Mouse (Mus musculus) brain, embryonic 14.5 days (tissue): ENCODE data around the gene Cdca3. TPM values are rescaled to one million over a fixed set of nuclear protein-coding genes. Genes with fewer than 3 reads are reported as not detected.
A peak's percentile ranks its signal among the peaks of the same experiment; 100 is the strongest.

Experiments
- DNase-seq: peaks from one replicate; pipeline ENCODE4 v3.0.0-alpha.2; 2011; ENCODE audit warnings: low read depth
- CTCF ChIP-seq: fragments of 200-500 bp; IDR thresholded peaks from 2 replicates; pipeline ENCODE4 v1.5.1; 2012; ENCODE audit warnings: inconsistent platforms, mild to moderate bottlenecking, moderate library complexity, borderline replicate concordance; ENCODE audit not compliant: insufficient read depth, insufficient read length; ENCODE audit errors: extremely low read depth
- POLR2A ChIP-seq: fragments of 200-500 bp; IDR thresholded peaks from 2 replicates; pipeline ENCODE4 v1.6.1; 2012; ENCODE audit warnings: mild to moderate bottlenecking, inconsistent platforms, borderline replicate concordance; ENCODE audit not compliant: poor library complexity, insufficient read depth, insufficient read length, severe bottlenecking; ENCODE audit errors: extremely low read depth
- polyA plus RNA-seq: library from polyadenylated mRNA; depleted of rRNA; stranded (reverse); fragments of >200 nt; gene quantifications from 2 replicates; pipeline ENCODE4 v1.2.3, GENCODE M21; 2012; rRNA removed

Cdca3 gene
- polyA plus RNA-seq, 1 experiment: 49.5 TPM

GRCm38 (mm10) chr6:124863125-124863657, 33.8 kb downstream of the Cdca3 start:
- TF ChIP-seq CTCF (no peak), POLR2A (no peak)
- no peak for DNase-seq

- peak; percentile 16; the same call in 1 of the 2 replicates for TF ChIP-seq CTCF
- peak; percentile 68; the same call in 1 of the 2 replicates for TF ChIP-seq POLR2A
- peak; percentile 85 for DNase-seq
These were observed 34.4 kb downstream of the Cdca3 start, which contains the start of gene Gpr162 for GRCm38 (mm10) chr6:124863658-124864298. TSS of gene Gpr162 (minus strand) at chr6:124863983.

DNA sequence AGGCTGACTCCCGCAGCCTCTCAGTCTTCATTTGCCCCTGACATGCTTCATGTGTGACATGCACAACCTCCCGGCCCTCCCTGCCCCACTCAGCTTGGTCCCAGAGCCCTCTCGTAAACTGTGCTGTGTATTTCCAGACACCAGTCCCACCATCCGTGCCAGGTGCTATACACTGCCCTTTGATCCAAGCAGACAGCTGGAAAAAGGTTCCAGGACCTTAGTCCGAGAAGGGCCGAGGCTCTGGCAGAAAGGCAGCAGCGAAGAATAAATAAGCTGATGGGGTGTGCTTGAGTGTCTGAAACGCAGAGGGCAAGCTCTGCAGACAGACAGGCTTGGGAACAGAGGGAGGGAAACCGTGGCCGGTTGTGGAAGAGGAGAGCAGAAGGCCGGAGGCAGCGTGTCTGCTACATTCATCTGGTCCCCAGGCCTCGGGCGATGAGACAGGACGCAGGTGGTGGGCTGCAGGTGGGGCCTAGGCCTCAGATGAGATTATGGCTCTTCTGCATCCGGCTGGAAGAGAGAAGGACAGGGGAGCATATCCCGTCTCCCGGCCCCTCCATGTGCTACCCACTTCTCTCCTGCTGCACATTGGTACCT, 36.5 kb downstream of the Cdca3 start:
- DNase-seq: no peak
- TF ChIP-seq CTCF: no peak
- no peak for TF ChIP-seq POLR2A

GRCm38 (mm10) chr6:124866560-124866959, 37.2 kb downstream of the Cdca3 start:
- DNase-seq: no peak
- TF ChIP-seq CTCF: no peak
- no peak for TF ChIP-seq POLR2A

- no peak for DNase-seq
- no peak for TF ChIP-seq POLR2A
- TF ChIP-seq CTCF: no peak
These were observed 45.0 kb downstream of the Cdca3 start for GRCm38 (mm10) chr6:124874348-124874747.

DNA sequence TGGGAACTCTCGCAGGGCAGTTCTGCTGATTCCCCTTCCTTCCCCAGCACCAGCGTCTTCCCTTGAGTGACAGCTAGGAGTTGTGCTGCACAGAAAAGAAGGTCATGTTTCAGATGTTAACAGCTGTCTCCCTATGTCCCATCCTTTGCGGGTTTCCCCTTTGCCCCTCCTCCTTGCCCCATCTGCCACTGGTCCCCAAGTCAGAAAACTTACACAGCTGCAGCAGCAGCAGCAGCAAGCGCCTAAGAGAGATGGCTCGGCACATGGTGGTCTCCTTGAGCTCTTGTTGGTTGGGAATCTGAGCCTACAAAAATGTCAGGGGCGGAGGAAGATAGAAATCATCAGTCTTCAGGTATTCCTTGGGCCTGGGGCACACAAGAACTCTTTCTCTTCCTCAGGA, 50.0 kb downstream of the Cdca3 start:
- TF ChIP-seq CTCF: no peak
- no peak for TF ChIP-seq POLR2A
- DNase-seq: no peak

DNA sequence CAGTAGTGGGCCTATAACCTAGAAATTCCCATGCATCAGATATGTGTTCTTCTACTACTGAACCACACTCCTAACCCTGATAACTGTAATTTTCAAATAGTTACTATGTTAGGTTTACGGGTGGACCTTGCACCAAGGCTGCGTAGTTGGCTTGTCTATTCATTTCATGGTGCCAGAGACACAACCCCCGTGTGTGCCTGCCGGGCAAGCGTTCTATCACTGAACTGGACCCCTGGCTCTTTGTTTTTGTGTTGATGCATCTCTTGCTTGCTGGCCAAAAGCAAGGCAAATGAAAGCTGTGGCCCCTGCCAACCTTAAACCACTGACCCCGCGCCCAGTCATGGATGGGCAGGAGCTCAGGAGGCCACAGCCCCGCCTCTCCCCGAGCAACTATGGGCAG, 52.5 kb downstream of the Cdca3 start:
- TF ChIP-seq POLR2A: no peak
- TF ChIP-seq CTCF: no peak
- no peak for DNase-seq

Other genes starting within 250 kb of the Cdca3 start
- 0.31 and 0.32 TPM in 2 replicates for gene C1s2, start 193.5 kb upstream of the Cdca3 start, polyA plus RNA-seq
- gene Lpcat3, start 166.5 kb upstream of the Cdca3 start, polyA plus RNA-seq: 54.8 and 58.7 TPM in 2 replicates
- 95.2 and 132 TPM in 2 replicates for gene Emg1, start 117.4 kb upstream of the Cdca3 start, polyA plus RNA-seq
- gene Phb2, start 117.2 kb upstream of the Cdca3 start, polyA plus RNA-seq: 168 and 174 TPM in 2 replicates
- gene Ptpn6, start 90.8 kb upstream of the Cdca3 start, polyA plus RNA-seq: 2.6 and 2.9 TPM in 2 replicates
- 429 and 583 TPM in 2 replicates for gene Grcc10, start 88.2 kb upstream of the Cdca3 start, polyA plus RNA-seq
- not detected in 2 replicates for gene Gm45234, start 73.5 kb upstream of the Cdca3 start, polyA plus RNA-seq
- gene Atn1, start 73.0 kb upstream of the Cdca3 start, polyA plus RNA-seq: 62.8 and 136 TPM in 2 replicates
- gene Eno2, start 59.9 kb upstream of the Cdca3 start, polyA plus RNA-seq: 48.6 and 69.6 TPM in 2 replicates
- 5.6 and 8.7 TPM in 2 replicates for gene Lrrc23, start 49.8 kb upstream of the Cdca3 start, polyA plus RNA-seq
- gene Spsb2, start 20.9 kb upstream of the Cdca3 start, polyA plus RNA-seq: 5.3 and 5.7 TPM in 2 replicates
- 318 and 333 TPM in 2 replicates for gene Tpi1, start 15.3 kb upstream of the Cdca3 start, polyA plus RNA-seq
- 157 and 162 TPM in 2 replicates for gene Usp5, start 63 bp upstream of the Cdca3 start, polyA plus RNA-seq
- 1.9 and 2.6 TPM in 2 replicates for gene Gnb3, start 10.7 kb downstream of the Cdca3 start, polyA plus RNA-seq
- 123 and 173 TPM in 2 replicates for gene P3h3, start 28.2 kb downstream of the Cdca3 start, polyA plus RNA-seq
- gene Gpr162, start 34.4 kb downstream of the Cdca3 start, polyA plus RNA-seq: 107 and 117 TPM in 2 replicates
- gene Cd4, start 58.7 kb downstream of the Cdca3 start, polyA plus RNA-seq: 0.09 and 0.14 TPM in 2 replicates
- 3.8 and 4.5 TPM in 2 replicates for gene Lag3, start 82.2 kb downstream of the Cdca3 start, polyA plus RNA-seq
- 2,630 and 3,258 TPM in 2 replicates for gene Ptms, start 90.6 kb downstream of the Cdca3 start, polyA plus RNA-seq
- 551 and 626 TPM in 2 replicates for gene Mlf2, start 101.8 kb downstream of the Cdca3 start, polyA plus RNA-seq
- gene Cops7a, start 136.0 kb downstream of the Cdca3 start, polyA plus RNA-seq: 130 and 170 TPM in 2 replicates
- gene Pianp, start 167.1 kb downstream of the Cdca3 start, polyA plus RNA-seq: 49.8 and 68.1 TPM in 2 replicates
- 107 and 118 TPM in 2 replicates for gene Zfp384, start 179.6 kb downstream of the Cdca3 start, polyA plus RNA-seq
- gene Ing4, start 210.2 kb downstream of the Cdca3 start, polyA plus RNA-seq: 127 and 169 TPM in 2 replicates
- 29.5 and 32.6 TPM in 2 replicates for gene Acrbp, start 220.1 kb downstream of the Cdca3 start, polyA plus RNA-seq
- 1.0 and 1.2 TPM in 2 replicates for gene Lpar5, start 238.4 kb downstream of the Cdca3 start, polyA plus RNA-seq